In genomic region chr13:94490684-94491083, GRCm38 (mm10) we compare ENCODE assay signal across 21 mouse cellular contexts.
DNase-seq lines count a peak whose midpoint lies in the region; ATAC-seq and TF ChIP-seq lines count a peak whose summit lies in the region.
"Had no signal": no experiment of that assay in that cellular context is flagged by ENCODE, and none has a peak within 500 bp of the region (broad histone marks: within the 10 kb centered on the region; RNA-seq: fewer than 3 reads in every experiment).

No protein-coding gene starts in this region.

- peaks cover 18% of the 10 kb centered on the region for H3K36me3 ChIP-seq in hindbrain, embryonic 13.5 days
- no peaks in the 10 kb centered on the region; the same call in 1 of the 2 replicates for H3K36me3 ChIP-seq in hindbrain, embryonic 16.5 days (ENCODE audit: control insufficient read depth, insufficient read depth, low read length)
- H3K36me3 ChIP-seq in midbrain, embryonic 16.5 days (ENCODE audit: control insufficient read depth, insufficient read depth, low read length) = no peaks in the 10 kb centered on the region; the same call in 1 of the 2 replicates
- peaks cover 9% of the 10 kb centered on the region; the same call in 1 of the 2 replicates for H3K36me3 ChIP-seq in midbrain, postnatal 0 days (ENCODE audit: insufficient read depth, low read length)

- 0 out of 2 replicates have a peak, but pooled peaks cover 2% of the 10 kb centered on the region for H3K4me1 ChIP-seq in hindbrain, embryonic 13.5 days (replicated peaks)
- no peaks in the 10 kb centered on the region for H3K4me1 ChIP-seq in hindbrain, embryonic 16.5 days (ENCODE audit: control insufficient read depth, insufficient read depth, low read depth, low read length)
- H3K4me1 ChIP-seq in midbrain, embryonic 16.5 days (ENCODE audit: control insufficient read depth, insufficient read depth, low read length) = peaks cover 2% of the 10 kb centered on the region
- H3K4me1 ChIP-seq in midbrain, postnatal 0 days (ENCODE audit: insufficient read depth, low read length) = no peaks in the 10 kb centered on the region
- H3K4me1 ChIP-seq: forebrain, embryonic 13.5 days; heart, embryonic 12.5 days; hindbrain, embryonic 10.5 days had no signal

- H3K27ac ChIP-seq in hindbrain, embryonic 13.5 days = peak overlapping the region; percentile 35; the same call in 1 of the 2 replicates
- no peak overlapping the region for H3K27ac ChIP-seq in hindbrain, embryonic 16.5 days (ENCODE audit: low read depth, low read length)
- H3K27ac ChIP-seq in midbrain, embryonic 16.5 days (ENCODE audit: low read length) = 0 out of 2 replicates have a peak overlapping the region, but pooled peaks have one; percentile 13
- H3K27ac ChIP-seq in midbrain, postnatal 0 days (ENCODE audit: low read depth, low read length) = no peak overlapping the region
- H3K27ac ChIP-seq: embryonic facial prominence, embryonic 13.5 days; forebrain, embryonic 13.5 days; heart, adult 2 months; hindbrain, embryonic 10.5 days had no signal

- ATAC-seq in hindbrain, embryonic 13.5 days (ENCODE audit: low FRiP score) = no peak
- no peak for ATAC-seq in hindbrain, embryonic 16.5 days
- 0 out of 2 replicates have a peak, but pooled peaks have one; percentile 28 for ATAC-seq in midbrain, embryonic 16.5 days
- ATAC-seq in midbrain, postnatal 0 days (ENCODE audit: low FRiP score) = no peak
- ATAC-seq: CD4-positive, CD25-positive, alpha-beta regulatory T cell, adult 4 months; forebrain, embryonic 13.5 days; inflammation-experienced regulatory T-cells, adult 6 months had no signal

- no peak overlapping the region for H3K4me3 ChIP-seq in hindbrain, embryonic 13.5 days
- H3K4me3 ChIP-seq in hindbrain, embryonic 16.5 days (ENCODE audit: low read length) = no peak overlapping the region
- H3K4me3 ChIP-seq in midbrain, embryonic 16.5 days (ENCODE audit: low read depth, low read length) = no peak overlapping the region
- H3K4me3 ChIP-seq in midbrain, postnatal 0 days (ENCODE audit: low read depth, low read length) = no peak overlapping the region
- H3K4me3 ChIP-seq: embryonic facial prominence, embryonic 13.5 days; forebrain, embryonic 13.5 days; heart, adult 2 months; heart, embryonic 12.5 days; hindbrain, embryonic 10.5 days; hindbrain, embryonic 15.5 days had no signal

- H3K9ac ChIP-seq in hindbrain, embryonic 13.5 days = no peak overlapping the region
- no peak overlapping the region for H3K9ac ChIP-seq in hindbrain, embryonic 16.5 days (ENCODE audit: low read depth, low read length)
- H3K9ac ChIP-seq in midbrain, embryonic 16.5 days (ENCODE audit: low read depth, low read length) = no peak overlapping the region
- H3K9ac ChIP-seq in midbrain, postnatal 0 days (replicated peaks; ENCODE audit: low read length, poor library complexity, severe bottlenecking) = no peak overlapping the region
- H3K9ac ChIP-seq: embryonic facial prominence, embryonic 13.5 days; forebrain, embryonic 13.5 days; heart, embryonic 12.5 days; hindbrain, embryonic 15.5 days had no signal

- 31% methylated on average over 3 of the region's 3 CpGs for WGBS in hindbrain, embryonic 13.5 days
- WGBS in hindbrain, embryonic 16.5 days = 28% methylated on average over 3 of the region's 3 CpGs
- WGBS in midbrain, embryonic 16.5 days = 30% methylated on average over 3 of the region's 3 CpGs
- WGBS in midbrain, postnatal 0 days = 25% methylated on average over 3 of the region's 3 CpGs

- no peaks in the 10 kb centered on the region for H3K27me3 ChIP-seq in hindbrain, embryonic 13.5 days
- H3K27me3 ChIP-seq in hindbrain, embryonic 16.5 days (replicated peaks; ENCODE audit: control insufficient read depth, insufficient read depth, low read length) = no peaks in the 10 kb centered on the region
- H3K27me3 ChIP-seq in midbrain, embryonic 16.5 days (ENCODE audit: control insufficient read depth, insufficient read depth, low read depth, low read length) = no peaks in the 10 kb centered on the region
- no peaks in the 10 kb centered on the region for H3K27me3 ChIP-seq in midbrain, postnatal 0 days (ENCODE audit: insufficient read depth, low read length)
- H3K27me3 ChIP-seq: embryonic facial prominence, embryonic 13.5 days; forebrain, embryonic 13.5 days; heart, embryonic 12.5 days; hindbrain, embryonic 15.5 days had no signal

- no peak for DNase-seq in midbrain, postnatal 0 days (ENCODE audit: low spot score)
- peak; percentile 55 for DNase-seq in brain, embryonic 14.5 days (ENCODE audit: low read depth)
- DNase-seq in thymus, postnatal 36 days = no peak
- DNase-seq: adrenal gland, adult 8-10 months; adrenal gland, postnatal 36 days; cerebellum, adult 18-20 months; cerebellum, adult 9-11 months; cerebellum, postnatal 36 days; gastrocnemius, postnatal 10 days; heart, adult 2 months had no signal

- TF ChIP-seq POLR2A in brain, embryonic 14.5 days (IDR thresholded peaks at IDR 0.05; ENCODE audit: borderline replicate concordance, extremely low read depth, insufficient read depth, insufficient read length, poor library complexity, severe bottlenecking) = no peak

- no peaks in the 10 kb centered on the region for H3K9me3 ChIP-seq in hindbrain, embryonic 13.5 days
- no peaks in the 10 kb centered on the region for H3K9me3 ChIP-seq in hindbrain, embryonic 16.5 days (ENCODE audit: control insufficient read depth, low read length)
- no peaks in the 10 kb centered on the region for H3K9me3 ChIP-seq in midbrain, embryonic 16.5 days (replicated peaks; ENCODE audit: control insufficient read depth, low read length, poor library complexity, severe bottlenecking)
- no peaks in the 10 kb centered on the region for H3K9me3 ChIP-seq in midbrain, postnatal 0 days (ENCODE audit: low read length)
- H3K9me3 ChIP-seq: embryonic facial prominence, embryonic 13.5 days; forebrain, embryonic 13.5 days; G1E; heart, embryonic 12.5 days; hindbrain, embryonic 10.5 days; hindbrain, embryonic 15.5 days had no signal

- TF ChIP-seq CTCF in midbrain, postnatal 0 days (IDR thresholded peaks at IDR 0.05) = no peak
- TF ChIP-seq CTCF in brain, embryonic 14.5 days (IDR thresholded peaks at IDR 0.05; ENCODE audit: borderline replicate concordance, extremely low read depth, insufficient read depth, insufficient read length) = no peak

- no peak overlapping the region for H3K4me2 ChIP-seq in hindbrain, embryonic 13.5 days
- H3K4me2 ChIP-seq in hindbrain, embryonic 16.5 days (ENCODE audit: low read length) = no peak overlapping the region
- no peak overlapping the region for H3K4me2 ChIP-seq in midbrain, embryonic 16.5 days (ENCODE audit: low read length)
- no peak overlapping the region for H3K4me2 ChIP-seq in midbrain, postnatal 0 days (ENCODE audit: low read depth, low read length, poor library complexity, severe bottlenecking)
- H3K4me2 ChIP-seq: embryonic facial prominence, embryonic 13.5 days; forebrain, embryonic 13.5 days; heart, embryonic 12.5 days; hindbrain, embryonic 15.5 days had no signal

Comparison
In these comparisons a context has a peak if more than half of its experiments do, and no peak if none do; other contexts are left out.
1. H3K27ac ChIP-seq: peak in hindbrain, embryonic 13.5 days (single experiment) and midbrain, embryonic 16.5 days (single experiment); none in hindbrain, embryonic 16.5 days (single experiment) and midbrain, postnatal 0 days (single experiment).